Mouse (Mus musculus) kidney, postnatal 4 days (tissue): ENCODE data around the gene Phf7.

Experiments
- DNase-seq, 2 experiments: peaks; one replicate each; pipeline ENCODE4 v3.0.0; 2021; ENCODE audit warnings: mixed read lengths in 2 of 2

Phf7 gene

GRCm38 (mm10) chr14:31197547-31198516 lies 53.3 kb downstream of the Phf7 start:
- peak in 1 of 2 experiments; percentile 34 for DNase-seq

- peak; percentile 46 to 60 for DNase-seq
Measured at GRCm38 (mm10) chr14:31195968-31196367, 55.1 kb downstream of the Phf7 start.

DNA sequence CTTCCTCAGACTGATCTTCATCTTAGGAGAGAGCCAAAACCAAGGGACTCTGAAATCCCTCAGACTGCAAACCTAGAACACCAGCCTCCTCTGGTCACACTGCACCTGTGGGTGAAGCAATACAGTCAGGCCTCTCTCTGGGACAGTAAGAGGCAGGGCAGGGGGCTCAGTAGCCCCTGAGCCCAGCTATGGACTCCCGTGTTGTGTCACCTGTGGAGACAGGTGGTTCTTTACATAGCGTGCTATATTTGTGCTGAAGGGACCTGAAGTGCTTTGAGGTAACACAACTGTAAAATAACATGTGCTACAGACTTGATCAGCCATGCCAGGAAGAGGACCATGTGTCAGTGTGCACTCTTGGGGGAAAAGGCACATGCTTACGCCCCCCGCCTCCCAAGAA lies 55.6 kb downstream of the Phf7 start:
- DNase-seq: no peak

DNA sequence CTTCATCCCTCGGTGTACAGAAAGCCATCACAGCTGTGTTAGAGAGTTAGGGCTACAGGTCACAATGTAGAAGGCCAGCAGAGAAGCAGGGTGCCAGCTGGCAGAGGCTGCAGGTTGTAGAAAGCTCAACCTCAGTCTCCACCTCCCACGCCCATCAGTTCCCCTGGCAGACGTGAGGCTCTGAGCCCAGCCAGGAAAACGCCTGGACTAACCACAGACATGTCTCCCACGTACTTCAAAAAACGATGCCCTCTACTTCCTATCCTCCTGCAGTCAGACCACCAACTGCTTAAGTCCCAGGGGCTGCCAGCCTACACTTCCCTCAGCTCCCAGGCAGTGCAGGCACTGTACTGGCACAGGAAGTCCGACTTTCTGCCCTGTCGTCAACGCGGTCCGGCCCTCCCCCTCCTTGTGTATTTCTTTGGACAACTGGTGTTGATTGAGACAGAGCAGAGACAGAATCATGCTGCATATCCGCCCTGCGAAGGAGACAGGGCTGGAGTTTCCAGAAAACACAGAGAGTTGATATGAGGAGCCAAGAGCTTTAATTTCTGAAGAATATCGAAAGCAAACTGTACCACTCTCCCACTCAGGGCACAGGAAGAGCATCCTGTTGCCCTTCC lies 56.1 kb downstream of the Phf7 start:
- DNase-seq: peak; percentile 54 to 73

- DNase-seq: no peak
Measured at GRCm38 (mm10) chr14:31194441-31194840, 56.7 kb downstream of the Phf7 start.

DNA sequence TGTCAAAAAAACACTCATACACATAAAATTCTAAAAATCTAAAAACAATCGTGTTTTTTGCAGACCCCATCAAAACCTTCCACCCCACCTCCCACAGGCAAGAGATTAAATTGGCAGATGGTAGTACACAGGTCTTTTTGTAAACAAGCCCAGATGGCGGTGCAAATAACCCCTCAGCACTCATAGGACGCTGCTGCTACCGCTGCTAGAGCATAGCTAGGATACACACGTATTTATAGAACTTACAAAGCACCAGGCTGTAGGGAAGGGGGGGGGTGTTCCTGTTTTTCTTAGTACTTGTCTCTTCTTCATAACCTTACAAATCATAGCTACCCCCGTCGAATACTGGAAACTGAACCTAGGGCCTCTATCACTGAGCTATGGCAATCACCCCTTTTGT lies 57.3 kb downstream of the Phf7 start:
- no peak for DNase-seq

- no peak for DNase-seq
Measured at GRCm38 (mm10) chr14:31191936-31192335, 59.2 kb downstream of the Phf7 start.

- DNase-seq: no peak
Measured at GRCm38 (mm10) chr14:31189348-31189747, 61.8 kb downstream of the Phf7 start.

DNA sequence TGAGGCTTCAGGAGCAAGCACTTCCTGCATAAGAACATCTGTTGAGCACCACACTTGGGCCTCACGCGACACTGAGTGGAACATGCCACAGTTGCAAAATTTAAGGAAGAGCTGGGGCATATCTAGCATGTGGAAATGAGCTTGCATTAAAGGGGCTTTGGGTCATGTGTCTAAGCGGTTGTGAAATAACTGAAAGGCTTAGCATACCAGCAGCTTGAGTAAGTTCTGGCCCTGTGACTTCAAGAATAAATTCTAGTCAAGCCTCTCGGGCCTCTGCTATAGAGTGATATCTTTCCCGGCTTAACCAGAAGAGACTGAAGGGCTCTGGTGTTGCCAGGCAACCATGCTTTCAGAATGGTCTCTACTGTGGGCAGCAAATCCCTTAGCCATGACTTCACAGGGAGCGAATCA lies 62.3 kb downstream of the Phf7 start:
- no peak for DNase-seq
